Mouse (Mus musculus) stomach, embryonic 16.5 days (tissue): Measurements from ENCODE around the gene Crygn. TPM values are rescaled to one million over a fixed set of nuclear protein-coding genes. Genes with fewer than 3 reads are reported as not detected.
"Not testable (repeated sequence)": the region's sequence is repeated elsewhere in the genome, so short reads cannot be mapped to it uniquely, and the experiment has no call there.

Source experiments
- ATAC-seq: fragments of 200-750 bp; cut with Nextera tagmentation; 2 replicates; pipeline ENCODE4 v1.8.0; 2017; ENCODE audit warnings: moderate number of reproducible peaks, moderate TSS enrichment; ENCODE audit not compliant: insufficient read depth, low FRiP score
- H3K27ac ChIP-seq: fragments of 300-500 bp; sonication (generic); 2 replicates; pipeline ENCODE4 v1.5.1; 2014; ENCODE audit warnings: low read length
- H3K27me3 ChIP-seq: fragments of 300-500 bp; sonication (generic); 2 replicates; pipeline ENCODE4 v1.6.1; 2014; ENCODE audit warnings: low read length, control low read depth, mixed read lengths; ENCODE audit not compliant: control insufficient read depth, insufficient read depth
- H3K36me3 ChIP-seq: fragments of 300-500 bp; sonication (generic); 2 replicates; pipeline ENCODE4 v1.6.1; 2014; ENCODE audit warnings: low read length; ENCODE audit not compliant: control insufficient read depth, insufficient read depth
- H3K4me1 ChIP-seq: fragments of 300-500 bp; sonication (generic); 2 replicates; pipeline ENCODE4 v1.6.1; 2014; ENCODE audit warnings: low read length, control low read depth, mixed read lengths; ENCODE audit not compliant: control insufficient read depth, insufficient read depth
- H3K4me2 ChIP-seq: fragments of 300-500 bp; sonication (generic); 2 replicates; pipeline ENCODE4 v1.6.1; 2014; ENCODE audit warnings: low read depth, low read length, mixed read lengths
- H3K4me3 ChIP-seq: fragments of 300-500 bp; sonication (generic); replicated peaks from 2 replicates; pipeline ENCODE4 v1.5.1; 2014; ENCODE audit warnings: mild to moderate bottlenecking, low read length
- H3K9ac ChIP-seq: fragments of 300-500 bp; sonication (generic); 2 replicates; pipeline ENCODE4 v1.6.1; 2014; ENCODE audit warnings: low read length
- H3K9me3 ChIP-seq: fragments of 300-500 bp; sonication (generic); replicated peaks from 2 replicates; pipeline ENCODE4 v1.6.1; 2016; ENCODE audit warnings: low read length, control low read depth; ENCODE audit not compliant: control insufficient read depth
- WGBS: fragments of 180-500 bp; shearing (Covaris S2); extraction: QIAGEN DNeasy Blood & Tissue Kit; methylation state at CpG from one replicate; pipeline ENCODE4 v1.1.7; 2014; 5-methylcytosine and 5-hydroxymethylcytosine counted together
- polyA plus RNA-seq: library from polyadenylated mRNA; unstranded; fragments of >200 nt; fragmentation: Nextera tagmentation; extraction: Ambion mirVana; gene quantifications from 2 replicates; pipeline ENCODE4 v1.2.1, GENCODE M21; 2015

Crygn gene
- polyA plus RNA-seq, 1 experiment from 2014 or later, result 2.7 TPM

DNA sequence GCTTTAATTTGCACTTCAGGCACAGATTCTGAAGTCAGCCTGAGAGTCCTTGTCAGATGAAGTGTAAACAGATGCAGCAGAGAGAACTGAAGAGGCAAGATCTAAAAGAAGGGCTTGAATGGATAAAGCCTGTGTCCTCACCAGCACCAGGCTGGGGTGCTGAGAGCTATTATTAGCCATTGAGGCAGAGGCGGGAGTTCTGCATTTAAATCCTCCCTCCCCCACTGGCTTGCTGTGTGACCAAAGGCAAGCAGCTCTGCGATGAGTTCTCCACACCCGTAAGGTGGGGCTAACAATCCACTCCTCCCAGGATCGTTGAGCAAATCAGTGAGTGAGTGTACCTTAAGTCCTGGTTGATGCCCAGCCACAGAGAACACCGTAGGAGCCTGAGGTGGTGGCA is 23.2 kb upstream of the Crygn start:
- H3K36me3 ChIP-seq, result no peaks in the 10 kb centered on the region
- no peak overlapping the region for H3K4me2 ChIP-seq
- 0 out of 2 replicates have a peak, but pooled peaks cover 3% of the 10 kb centered on the region for H3K4me1 ChIP-seq
- no peaks in the 10 kb centered on the region for H3K27me3 ChIP-seq
- H3K27ac ChIP-seq, result no peak overlapping the region
- ATAC-seq, result no peak
- H3K9ac ChIP-seq, result no peak overlapping the region
- peaks cover 3% of the 10 kb centered on the region; the same call in 1 of the 2 replicates for H3K9me3 ChIP-seq
- WGBS, result 30% methylated on average over 5 of the region's 5 CpGs
- no peak overlapping the region for H3K4me3 ChIP-seq

DNA sequence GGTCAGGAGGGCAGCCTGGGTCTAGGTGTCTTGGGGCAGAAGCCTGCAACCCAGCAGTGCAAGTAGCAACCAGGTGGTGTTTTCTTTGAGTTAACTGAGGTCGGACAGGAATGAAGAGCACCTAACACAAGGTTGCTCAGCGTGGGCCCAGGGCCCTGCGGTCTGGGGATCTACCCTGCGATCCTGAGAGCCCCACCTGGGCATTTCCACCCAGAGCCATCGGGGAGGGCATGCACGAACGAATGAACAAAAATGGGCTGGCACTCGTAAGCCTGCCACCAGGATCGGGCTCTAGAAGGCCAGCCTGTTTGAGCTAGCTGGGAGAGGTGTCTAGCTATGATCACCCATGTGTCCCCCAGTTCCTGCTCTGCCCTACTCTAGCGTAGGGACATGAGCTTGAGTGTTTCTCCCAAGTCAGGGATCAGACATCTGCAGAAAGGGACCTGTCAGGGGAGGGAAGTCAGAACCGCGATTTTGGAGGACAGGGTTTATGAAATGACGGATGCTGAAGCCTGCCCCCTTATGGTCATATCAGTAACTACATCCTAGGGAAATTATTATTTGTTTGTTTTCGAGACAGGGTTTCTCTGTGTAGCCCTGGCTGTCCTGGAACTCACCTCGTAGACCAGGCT is 22.2 kb upstream of the Crygn start:
- H3K4me2 ChIP-seq, result no peak overlapping the region
- no peak overlapping the region for H3K9ac ChIP-seq
- ATAC-seq, result no peak
- H3K27me3 ChIP-seq, result no peaks in the 10 kb centered on the region
- 53% methylated on average over 15 of the region's 15 CpGs for WGBS
- no peak overlapping the region for H3K4me3 ChIP-seq
- no peaks in the 10 kb centered on the region for H3K36me3 ChIP-seq
- H3K9me3 ChIP-seq, result no peaks in the 10 kb centered on the region
- H3K27ac ChIP-seq, result no peak overlapping the region
- 0 out of 2 replicates have a peak, but pooled peaks cover 3% of the 10 kb centered on the region for H3K4me1 ChIP-seq

DNA sequence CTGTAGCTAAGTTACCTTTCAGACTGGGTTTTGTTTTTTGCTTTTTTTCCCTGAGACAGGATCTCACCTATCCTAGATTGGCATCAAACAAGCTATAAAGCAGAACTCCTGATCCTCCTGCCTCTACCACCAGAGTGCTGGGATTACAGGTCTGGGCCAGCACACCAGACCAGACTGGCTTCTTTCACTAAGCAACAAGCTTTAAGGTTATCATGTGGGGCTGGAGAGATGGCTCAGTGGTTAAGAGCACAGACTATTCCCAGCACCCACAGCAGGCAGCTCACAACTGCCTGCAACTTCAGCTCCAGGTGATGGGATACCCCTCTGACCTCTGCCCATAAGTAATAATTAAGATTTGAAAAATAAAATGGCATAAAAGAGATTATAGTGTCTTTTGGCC is 21.5 kb upstream of the Crygn start:
- H3K27me3 ChIP-seq, result no peaks in the 10 kb centered on the region
- ATAC-seq, result no peak
- H3K36me3 ChIP-seq, result no peaks in the 10 kb centered on the region
- H3K9me3 ChIP-seq, result no peaks in the 10 kb centered on the region
- H3K9ac ChIP-seq, result no peak overlapping the region
- no peak overlapping the region for H3K27ac ChIP-seq
- no peak overlapping the region for H3K4me3 ChIP-seq
- H3K4me2 ChIP-seq, result no peak overlapping the region
- 0 out of 2 replicates have a peak, but pooled peaks cover 3% of the 10 kb centered on the region for H3K4me1 ChIP-seq

DNA sequence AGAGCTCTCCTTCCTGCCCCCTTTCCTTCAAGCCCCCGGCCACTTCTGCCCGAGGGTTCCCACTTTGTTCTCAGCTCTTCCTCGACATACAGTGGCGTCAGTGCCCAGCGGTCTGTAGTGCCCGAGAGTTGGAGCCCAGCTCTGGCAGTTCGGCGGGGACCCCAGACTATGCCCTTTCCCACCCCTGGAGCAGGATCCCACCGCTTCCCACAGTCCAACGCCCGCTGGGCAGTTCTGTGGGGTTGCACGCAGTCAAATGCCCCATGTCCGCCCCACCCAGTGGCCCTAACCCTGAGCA is 21.0 kb upstream of the Crygn start:
- WGBS, result 51% methylated on average over 13 of the region's 13 CpGs
- H3K9me3 ChIP-seq, result no peaks in the 10 kb centered on the region
- ATAC-seq, result no peak
- 0 out of 2 replicates have a peak, but pooled peaks cover 3% of the 10 kb centered on the region for H3K4me1 ChIP-seq
- no peak overlapping the region for H3K27ac ChIP-seq
- no peak overlapping the region for H3K9ac ChIP-seq
- no peaks in the 10 kb centered on the region for H3K36me3 ChIP-seq
- 0 out of 2 replicates have a peak overlapping the region, but pooled peaks have one; percentile 12 for H3K4me2 ChIP-seq
- H3K4me3 ChIP-seq, result no peak overlapping the region
- H3K27me3 ChIP-seq, result no peaks in the 10 kb centered on the region

DNA sequence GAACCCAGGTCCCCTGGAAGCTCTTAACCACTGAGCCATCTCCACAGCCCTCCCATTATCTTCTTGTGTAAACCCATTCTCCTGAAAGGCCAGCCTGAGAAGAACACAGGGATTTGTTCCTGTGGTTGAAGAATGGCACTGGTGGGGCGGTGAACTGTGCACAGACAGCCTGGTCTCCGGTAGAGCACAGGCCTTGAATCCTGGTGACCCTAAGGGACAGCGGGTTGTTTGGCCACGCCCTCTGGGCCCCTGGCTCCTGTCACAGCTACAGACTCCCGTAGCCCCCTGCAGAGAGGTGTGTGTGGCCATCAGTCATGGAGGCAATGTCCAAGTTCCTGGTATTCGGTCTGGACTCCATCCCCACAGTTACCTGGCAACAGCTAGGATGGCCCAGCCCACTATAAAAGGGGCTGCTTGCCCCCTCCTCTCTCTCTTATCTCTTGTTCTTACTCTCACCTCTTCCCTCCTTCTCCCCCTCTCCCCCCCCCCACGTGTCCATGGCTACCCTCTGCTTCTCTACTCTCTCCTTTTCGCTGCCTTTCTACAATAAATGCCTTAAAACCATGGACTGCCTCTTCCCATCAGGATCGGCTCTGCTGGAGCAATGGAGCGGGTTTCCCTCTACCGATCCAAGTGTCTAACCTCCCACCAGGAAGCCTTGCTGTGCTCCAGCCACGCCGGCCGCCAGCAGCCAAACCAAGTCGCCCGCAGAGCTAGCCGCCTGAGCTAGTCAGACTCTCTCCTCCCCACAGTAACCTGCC is 20.5 kb upstream of the Crygn start:
- Histone ChIP-seq H3K9ac (no peak overlapping the region), H3K36me3 (no peaks in the 10 kb centered on the region), H3K4me1 (0 out of 2 replicates have a peak, but pooled peaks cover 3% of the 10 kb centered on the region), H3K27ac (no peak overlapping the region), H3K27me3 (no peaks in the 10 kb centered on the region), H3K4me3 (no peak overlapping the region), H3K4me2 (0 out of 2 replicates have a peak overlapping the region, but pooled peaks have one; percentile 12), H3K9me3 (no peaks in the 10 kb centered on the region)
- 25% methylated on average over 17 of the region's 17 CpGs for WGBS
- peak; percentile 21; the same call in 1 of the 2 replicates for ATAC-seq

DNA sequence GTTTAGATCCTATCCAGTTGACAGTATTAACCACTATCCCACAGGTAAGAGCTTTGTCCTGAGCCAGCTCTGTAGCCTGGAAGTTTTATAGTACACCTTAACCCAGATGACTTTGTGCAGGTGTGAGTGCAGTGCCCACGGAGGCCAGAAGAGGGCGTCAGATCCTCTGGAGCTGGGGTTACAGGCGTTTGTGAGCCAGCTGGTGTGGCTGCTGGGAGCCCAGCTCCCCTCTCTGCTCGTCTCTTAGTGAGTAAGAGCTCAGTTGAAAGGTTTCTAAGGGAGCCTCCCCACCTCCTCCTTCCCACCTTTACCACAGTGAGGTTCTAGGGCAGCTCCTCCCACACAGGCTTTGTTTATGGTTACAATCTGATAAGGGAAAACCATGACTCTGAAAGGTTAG is 18.9 kb upstream of the Crygn start:
- H3K4me3 ChIP-seq, result no peak overlapping the region
- 0 out of 2 replicates have a peak, but pooled peaks cover 3% of the 10 kb centered on the region for H3K4me1 ChIP-seq
- no peak overlapping the region for H3K27ac ChIP-seq
- no peaks in the 10 kb centered on the region for H3K36me3 ChIP-seq
- 58% methylated on average over 4 of the region's 4 CpGs for whole genome bisulfite sequencing
- no peak overlapping the region for H3K9ac ChIP-seq
- ATAC-seq, result no peak
- H3K9me3 ChIP-seq, result no peaks in the 10 kb centered on the region
- no peak overlapping the region for H3K4me2 ChIP-seq
- H3K27me3 ChIP-seq, result no peaks in the 10 kb centered on the region

DNA sequence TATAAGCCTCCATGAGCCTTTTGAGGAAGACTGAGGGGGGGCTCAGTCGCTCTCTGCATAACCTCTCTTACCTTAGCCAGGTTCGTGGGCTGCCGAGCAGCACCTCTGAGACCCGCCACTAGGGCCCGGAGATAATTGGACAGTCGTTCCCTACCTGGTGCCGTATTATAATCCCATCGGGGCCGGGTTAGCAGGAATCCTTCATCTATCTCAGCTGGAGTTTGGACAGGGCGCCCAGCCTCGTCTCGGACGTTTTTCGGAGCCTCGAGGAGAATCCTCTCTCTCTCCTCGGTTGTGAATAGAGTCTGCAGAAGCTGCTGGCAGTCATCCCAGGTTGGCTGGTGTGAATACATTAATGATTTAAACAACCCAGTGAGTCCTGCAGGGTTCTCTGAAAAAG is 16.7 kb upstream of the Crygn start:
- WGBS, result 75% methylated on average over 16 of the region's 16 CpGs
- not testable (repeated sequence) for H3K27me3 ChIP-seq, ATAC-seq, H3K4me1 ChIP-seq, H3K9ac ChIP-seq, H3K36me3 ChIP-seq, H3K27ac ChIP-seq, H3K4me3 ChIP-seq, H3K9me3 ChIP-seq, H3K4me2 ChIP-seq

DNA sequence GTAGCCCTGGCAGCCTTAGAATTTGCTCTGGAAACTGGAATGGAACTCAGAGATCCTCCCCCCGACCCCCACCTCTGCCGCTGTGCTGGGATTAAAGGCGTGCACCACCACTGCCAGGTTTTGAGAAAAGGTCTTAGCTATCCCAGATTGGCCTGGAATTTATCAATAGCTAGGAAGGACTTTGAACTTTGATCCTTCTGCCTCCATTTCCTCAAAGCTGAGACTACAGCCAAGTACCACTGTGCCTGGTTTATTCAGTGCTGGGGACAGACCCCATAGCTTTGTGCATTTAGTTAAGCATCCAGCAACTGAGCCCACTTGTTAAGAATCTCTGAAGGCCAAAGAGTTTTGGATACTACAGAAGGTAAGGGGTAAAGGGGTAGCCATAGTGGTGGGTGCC is 877 bp downstream of the Crygn start:
- ATAC-seq, result no peak
- Histone ChIP-seq H3K9ac (no peak overlapping the region), H3K36me3 (no peaks in the 10 kb centered on the region), H3K9me3 (no peaks in the 10 kb centered on the region), H3K4me1 (peaks cover 7% of the 10 kb centered on the region), H3K4me2 (no peak overlapping the region), H3K4me3 (no peak overlapping the region), H3K27ac (no peak overlapping the region), H3K27me3 (no peaks in the 10 kb centered on the region)
- 59% methylated on average over 3 of the region's 3 CpGs for WGBS

DNA sequence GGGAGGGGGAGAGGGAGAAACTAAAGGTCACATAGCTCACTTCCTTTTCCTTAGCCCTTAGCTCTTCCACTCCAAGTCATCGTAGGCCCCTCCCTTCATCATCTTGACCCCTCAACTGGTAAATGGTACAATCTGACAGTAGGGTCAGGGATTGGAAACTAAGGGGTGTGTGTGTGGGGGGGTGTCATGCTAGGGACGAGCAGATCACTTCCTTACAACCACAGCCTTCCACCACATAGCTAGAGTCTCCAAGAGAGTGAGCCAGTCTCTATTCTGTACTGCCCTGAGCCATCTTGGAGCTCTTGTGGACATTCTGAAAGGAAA is 5.7 kb downstream of the Crygn start:
- Histone ChIP-seq H3K9ac (peak overlapping the region; percentile 94), H3K36me3 (no peaks in the 10 kb centered on the region), H3K4me2 (peak overlapping the region; percentile 93), H3K4me3 (peak overlapping the region; percentile 65), H3K27me3 (no peaks in the 10 kb centered on the region), H3K27ac (peak overlapping the region; percentile 97), H3K9me3 (no peaks in the 10 kb centered on the region), H3K4me1 (peaks cover 22% of the 10 kb centered on the region)
- WGBS, result 4% methylated on average over 2 of the region's 2 CpGs
- ATAC-seq, result 0 out of 2 replicates have a peak, but pooled peaks have one; percentile 0
